Mouse (Mus musculus) adrenal gland (tissue): Measurements from ENCODE around the gene Ndufa11.

Source experiments
- intact Hi-C: fragments of 180-260 bp; cut with DNase I; formaldehyde crosslinking; loops from one replicate; pipeline ENCODE4 v1.15.1; 2025
- long read RNA-seq, 2 experiments: library from polyadenylated mRNA; unstranded; transcript quantifications; one replicate each; pipeline ENCODE4 v2.0.0; 2020; ENCODE audit warnings: borderline replicate concordance in 1 of 2; ENCODE audit not compliant: insufficient replicate concordance in 1 of 2

The Ndufa11 gene
- long read RNA-seq, experiment 1, transcript Ndufa11-204 (4 exons, 493 nt): minor isoform, 18 of 365 reads
- long read RNA-seq, experiment 1, transcript Ndufa11-201 (4 exons, 545 nt): major isoform, 334 of 365 reads
- long read RNA-seq, experiment 1, partial matches to known transcripts: 2 of 365 reads
- long read RNA-seq, experiment 1, other reads (novel, unspliced or antisense): 8 of 365 reads
- long read RNA-seq, experiment 2, transcript Ndufa11-201 (4 exons, 545 nt): major isoform, 322 of 353 reads
- long read RNA-seq, experiment 2, transcript Ndufa11-204 (4 exons, 493 nt): minor isoform, 16 of 353 reads
- long read RNA-seq, experiment 2, partial matches to known transcripts: 1 of 353 reads
- long read RNA-seq, experiment 2, other reads (novel, unspliced or antisense): 11 of 353 reads

DNA sequence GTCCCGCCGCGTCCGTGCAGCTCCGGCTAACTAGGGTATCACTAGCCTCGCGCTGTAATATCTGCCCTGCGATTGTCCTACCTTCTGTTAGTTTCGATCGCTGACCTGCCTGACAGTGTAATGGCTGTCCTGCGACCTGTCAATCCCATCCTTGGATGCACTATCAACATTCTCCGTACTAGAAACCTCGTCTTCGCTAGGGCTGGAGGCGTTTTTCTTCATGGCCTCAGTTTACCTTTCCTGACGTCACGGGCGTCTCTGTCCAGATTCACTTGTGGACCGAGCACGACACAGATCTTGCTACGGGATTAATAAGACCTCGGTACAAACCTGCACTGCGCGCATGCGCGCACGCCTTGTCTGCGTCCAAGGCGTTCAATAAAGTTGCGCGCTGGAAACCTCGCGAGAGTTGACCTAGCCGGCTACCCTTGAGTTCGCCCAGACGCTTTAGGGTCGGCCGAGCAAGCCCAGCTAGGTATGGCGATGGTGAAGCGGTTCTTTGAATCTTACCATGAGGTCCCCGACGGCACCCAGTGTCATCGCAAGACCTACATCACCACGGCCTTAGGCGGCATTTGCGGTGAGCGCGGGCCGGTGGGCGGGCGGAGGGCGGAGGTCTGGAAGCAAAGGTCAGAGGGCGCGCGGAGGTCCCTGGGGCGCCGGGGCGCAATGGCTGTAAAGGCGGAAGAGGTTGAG lies at the start of gene Ndufa11, which contains the start of gene Vmac:
Gene Ndufa11 (plus strand): TSS at position 405 of the 696 bp plus-strand sequence.
Gene Vmac (minus strand): TSS at position 660 of the 696 bp plus-strand sequence.
- intact Hi-C loops: loop anchor here (5.0 kb wide), 1 partner anchor 40 kb away; the partner anchor contains the start of gene Nrtn

DNA sequence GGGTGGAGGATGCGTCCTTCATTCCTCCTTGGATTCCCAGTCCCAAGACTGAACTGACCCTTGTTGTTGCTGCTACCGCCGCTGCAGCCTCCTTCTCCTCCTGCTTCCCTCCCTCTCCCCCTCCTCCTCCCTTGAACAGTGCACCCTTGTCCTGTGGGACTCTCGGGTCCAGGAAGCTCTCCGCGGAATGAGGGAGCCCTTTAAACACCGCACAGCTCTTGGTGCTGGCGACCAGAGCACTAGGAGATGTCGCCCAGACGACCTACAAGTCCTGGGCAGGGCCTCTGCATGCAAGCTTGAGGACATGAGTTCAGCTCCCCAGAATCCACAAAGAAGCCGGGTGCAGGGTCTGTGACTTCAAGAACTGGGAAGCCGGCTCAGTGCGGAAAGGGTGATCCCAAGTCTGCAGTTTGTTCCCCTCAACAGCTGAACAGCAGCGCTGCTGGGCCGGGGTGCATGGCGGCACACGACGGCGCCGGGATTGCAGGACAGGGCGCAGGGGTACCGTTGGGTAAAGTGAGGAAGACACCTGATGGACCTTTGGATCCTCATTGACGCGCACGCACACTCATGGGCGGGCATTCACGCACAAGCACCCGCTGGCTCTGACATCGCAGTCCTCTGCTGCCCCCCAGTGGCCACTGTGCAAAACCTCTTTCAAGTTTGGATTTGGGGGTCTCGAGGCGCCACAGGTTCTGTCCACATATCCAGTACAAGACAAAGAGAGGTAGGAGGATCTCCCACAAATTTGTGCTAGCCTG lies 49.0 kb upstream of the Ndufa11 start:
- intact Hi-C loops: loop anchor here (5.0 to 10.0 kb wide), 3 partner anchors 56 to 314 kb away; partner anchors contain the start of gene Rpl36

DNA sequence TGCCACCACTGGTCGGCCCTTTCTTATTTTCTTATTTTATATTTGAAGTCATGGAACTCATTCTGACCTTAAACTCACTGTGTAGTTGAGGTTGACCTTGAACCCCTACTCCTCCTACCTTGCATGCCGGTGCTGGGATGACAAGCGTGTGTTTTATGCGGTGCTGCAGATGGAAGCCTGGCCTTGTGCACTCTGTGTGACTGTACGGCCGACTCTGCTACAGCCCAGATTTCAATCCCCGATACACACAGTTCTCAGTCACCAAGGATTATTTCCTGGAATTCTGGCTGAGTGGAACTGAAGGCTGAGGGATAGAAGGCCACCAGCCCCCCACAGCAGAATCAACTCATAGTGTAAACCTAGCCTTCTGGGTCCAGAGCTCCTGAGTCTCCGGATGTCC lies 47.8 kb upstream of the Ndufa11 start:
- intact Hi-C loops: loop anchor here (5.0 to 10.0 kb wide), 3 partner anchors 57 to 315 kb away; partner anchors contain the start of gene Rpl36

DNA sequence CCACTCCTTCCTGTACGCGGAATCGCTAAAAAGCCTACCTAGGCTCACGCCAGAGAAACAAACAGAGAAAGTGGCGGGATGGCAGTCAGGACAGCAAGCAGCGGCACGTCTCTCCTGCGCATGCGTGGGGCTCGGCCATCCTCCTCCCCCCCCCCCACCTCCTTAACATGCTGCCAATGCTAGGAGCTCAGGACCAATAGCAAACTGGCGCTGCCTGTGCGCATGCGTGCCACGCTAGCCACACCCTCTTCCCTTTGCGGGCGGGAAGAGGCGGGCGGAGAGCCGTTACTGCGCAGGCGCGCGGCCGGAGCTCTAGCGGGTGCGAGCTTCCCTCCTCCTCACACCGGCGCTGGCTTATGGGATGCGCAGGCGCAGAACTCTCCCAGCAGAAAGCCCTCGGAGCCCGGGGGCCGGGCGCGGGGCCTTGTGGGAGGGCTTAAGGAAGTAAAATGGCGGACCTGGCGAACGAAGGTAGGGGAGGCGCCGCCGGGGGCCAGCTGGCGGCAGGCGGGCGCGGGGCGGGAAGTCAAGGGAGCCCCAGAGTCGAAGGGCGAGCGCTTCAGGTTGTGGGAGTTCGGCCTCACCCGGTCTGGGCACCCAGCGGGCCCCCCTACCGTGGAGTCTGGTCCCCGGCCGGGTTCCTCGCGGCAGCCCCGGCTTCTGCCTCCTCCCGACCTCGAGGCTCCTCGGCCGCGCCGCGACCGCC lies 44.5 kb upstream of the Ndufa11 start, which contains the start of gene Ranbp3:
Gene Ranbp3 (plus strand): TSS at position 354 of the 706 bp plus-strand sequence.
- intact Hi-C loops: no loop called here

DNA sequence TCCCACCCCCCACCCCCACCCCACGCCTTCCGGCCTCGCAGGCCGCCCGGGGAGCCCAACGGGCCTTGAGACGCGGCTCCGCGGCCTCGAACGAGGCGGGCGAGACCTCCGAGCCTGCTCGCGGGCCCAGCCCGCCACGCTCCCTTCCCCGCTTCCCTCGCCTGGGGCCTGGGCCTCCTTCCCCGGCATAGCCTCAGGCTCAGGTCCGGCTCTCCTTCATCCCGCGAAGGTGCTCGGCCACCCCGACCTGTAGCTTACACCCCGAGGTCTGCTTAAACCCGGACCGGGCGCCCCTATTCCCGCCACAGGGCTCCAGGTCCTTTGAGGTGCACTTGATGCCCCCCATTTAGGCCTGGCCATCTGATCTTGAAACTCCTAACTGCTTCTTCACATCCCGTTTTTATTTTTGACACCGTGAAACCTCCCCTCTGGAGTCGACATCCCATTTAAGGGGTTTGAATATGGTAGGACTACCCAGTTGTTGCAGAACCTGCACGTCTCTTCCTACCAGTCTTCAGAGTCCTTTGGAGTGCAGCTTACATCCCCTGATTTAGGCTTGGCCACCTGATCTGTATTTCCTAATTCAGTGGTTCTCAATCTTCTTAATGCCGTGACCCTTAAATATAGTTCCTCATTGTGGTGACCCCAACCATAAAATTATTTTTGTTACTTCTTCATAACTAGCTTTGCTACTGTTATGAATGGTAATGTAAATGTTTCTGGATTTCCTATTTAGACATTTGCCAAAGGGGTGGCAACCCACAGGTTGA lies 43.7 kb upstream of the Ndufa11 start:
- intact Hi-C loops: no loop called here

DNA sequence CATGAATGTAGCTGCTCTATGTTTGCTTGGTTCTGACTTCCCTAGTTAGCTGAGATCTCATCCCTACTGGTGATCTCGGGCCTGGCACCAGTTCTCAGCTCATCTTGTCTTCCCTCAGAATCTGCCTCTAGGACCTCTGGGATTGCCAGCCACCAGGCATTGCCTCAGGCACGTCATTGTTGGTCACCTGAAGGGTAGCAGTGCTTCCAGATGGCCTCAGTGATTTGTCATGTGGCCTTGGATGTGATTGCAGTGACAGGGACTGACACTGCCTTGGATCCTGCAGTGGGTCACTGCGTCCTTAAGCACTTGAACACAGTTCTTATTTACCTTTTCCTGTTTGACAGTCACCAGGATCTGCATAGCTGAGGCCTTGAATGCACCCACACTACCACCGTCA lies 35.8 kb upstream of the Ndufa11 start:
- intact Hi-C loops: loop anchor here (5.0 kb wide), 1 partner anchor 76 kb away; the partner anchor contains the start of gene Nrtn

DNA sequence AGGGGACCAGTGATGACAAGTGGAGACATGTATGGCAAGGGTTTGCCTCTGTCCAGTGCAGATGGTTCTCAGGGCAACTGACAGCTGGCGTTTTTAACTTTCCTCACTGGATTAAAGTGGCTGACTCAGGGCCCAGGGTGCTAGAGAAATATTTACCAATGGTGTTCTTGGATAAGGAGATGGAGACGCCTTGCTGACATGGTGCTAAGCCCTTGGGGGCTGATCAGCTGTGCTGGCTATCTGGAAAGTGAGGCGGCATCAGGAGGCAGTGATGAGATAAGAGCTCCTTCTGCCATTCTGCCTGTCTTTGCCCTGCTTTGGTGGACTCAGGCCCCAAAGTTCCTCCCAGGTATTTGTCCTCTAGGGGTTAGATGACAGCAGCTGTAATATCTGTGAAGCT lies 34.7 kb upstream of the Ndufa11 start:
- intact Hi-C loops: loop anchor here (5.0 kb wide), 1 partner anchor 74 kb away; the partner anchor contains the start of gene Nrtn

DNA sequence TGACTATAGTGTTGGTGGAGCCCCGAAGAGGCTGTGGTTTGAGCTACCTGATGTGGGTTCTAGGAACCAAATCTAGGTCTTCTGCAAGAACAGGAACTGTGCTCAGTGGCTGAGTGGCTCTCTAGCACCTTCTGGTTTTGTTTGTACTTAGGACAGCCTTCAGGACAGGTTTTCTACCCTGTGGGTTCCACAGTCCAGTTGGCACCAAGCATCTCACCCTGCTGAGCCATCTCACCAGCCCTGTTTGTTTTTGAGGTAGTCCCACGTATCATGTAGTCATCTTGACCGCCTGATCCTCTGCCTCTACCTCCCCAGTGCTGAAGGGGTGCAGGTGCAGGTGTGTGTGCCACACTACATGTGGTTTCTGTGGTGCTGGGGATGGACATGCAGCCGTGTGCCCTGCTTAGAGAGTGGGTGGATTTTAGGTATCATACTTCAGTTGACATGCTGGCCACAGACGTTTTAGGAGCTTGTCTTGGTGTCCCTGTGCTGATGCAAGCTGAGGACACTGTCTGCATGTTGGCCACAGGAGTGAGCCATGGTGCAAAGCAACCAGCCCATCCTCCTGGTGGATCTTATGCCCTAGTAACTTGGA lies 33.9 kb upstream of the Ndufa11 start:
- intact Hi-C loops: loop anchor here (5.0 kb wide), 1 partner anchor 74 kb away; the partner anchor contains the start of gene Nrtn

DNA sequence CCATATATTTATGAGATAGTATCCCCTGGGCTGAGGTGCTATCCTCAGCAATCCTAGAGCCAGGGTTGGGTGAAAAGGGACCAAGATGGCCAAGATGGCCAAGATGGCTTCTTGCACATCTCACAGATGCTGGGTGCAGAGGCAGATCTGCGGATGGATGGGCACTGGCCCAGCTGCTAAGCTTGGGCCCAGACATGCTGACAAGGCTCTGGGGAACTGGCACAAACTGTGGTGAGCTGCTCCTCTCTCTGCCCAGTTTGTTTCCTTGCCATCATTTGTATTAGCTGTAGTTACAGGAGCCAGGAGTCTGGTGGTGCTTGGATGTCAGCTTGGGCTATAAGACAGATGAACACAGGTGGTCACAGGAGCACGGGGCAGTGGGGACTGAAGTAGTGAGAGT lies 32.9 kb upstream of the Ndufa11 start:
- intact Hi-C loops: loop anchor here (5.0 kb wide), 1 partner anchor 73 kb away; the partner anchor contains the start of gene Nrtn

DNA sequence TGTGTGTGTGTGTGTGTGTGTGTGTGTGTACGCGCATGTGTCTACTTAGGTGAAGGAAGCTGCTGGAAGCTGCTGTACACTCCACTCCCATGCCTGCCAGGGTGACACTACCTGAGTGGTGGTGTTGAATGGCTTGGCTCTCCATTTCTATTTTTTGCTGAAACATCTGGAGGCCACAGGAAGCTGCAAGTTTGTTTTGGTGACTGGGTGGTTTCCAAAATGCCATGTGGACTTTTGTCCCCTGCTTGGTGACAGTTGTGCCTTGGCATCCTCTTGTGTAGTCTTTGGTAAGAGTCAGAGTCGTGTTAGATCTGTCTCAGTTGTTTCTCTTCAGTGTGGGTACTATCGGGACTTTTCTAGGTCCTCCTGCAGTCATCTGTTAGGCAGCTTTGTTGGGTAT lies 30.8 kb upstream of the Ndufa11 start:
- intact Hi-C loops: no loop called here

DNA sequence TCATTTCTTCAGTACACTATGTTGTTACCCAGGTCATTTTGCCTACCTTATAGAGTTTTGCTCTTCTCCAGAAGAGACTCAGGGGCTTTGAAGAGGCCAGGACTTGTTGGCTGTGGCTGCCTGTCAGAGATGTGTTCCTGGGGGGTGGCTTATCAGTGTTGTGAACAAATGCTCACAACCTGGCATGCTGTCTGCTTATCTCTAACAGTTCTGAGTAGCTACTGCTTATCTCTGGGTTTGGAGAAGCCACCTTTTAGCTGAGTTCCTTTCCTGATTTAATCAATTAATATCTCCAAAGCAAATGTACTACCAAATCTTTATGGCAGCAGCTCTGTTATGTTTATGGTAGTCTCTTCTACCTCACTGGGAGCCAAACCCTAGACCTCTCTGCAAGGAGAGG lies 29.5 kb upstream of the Ndufa11 start:
- intact Hi-C loops: no loop called here

DNA sequence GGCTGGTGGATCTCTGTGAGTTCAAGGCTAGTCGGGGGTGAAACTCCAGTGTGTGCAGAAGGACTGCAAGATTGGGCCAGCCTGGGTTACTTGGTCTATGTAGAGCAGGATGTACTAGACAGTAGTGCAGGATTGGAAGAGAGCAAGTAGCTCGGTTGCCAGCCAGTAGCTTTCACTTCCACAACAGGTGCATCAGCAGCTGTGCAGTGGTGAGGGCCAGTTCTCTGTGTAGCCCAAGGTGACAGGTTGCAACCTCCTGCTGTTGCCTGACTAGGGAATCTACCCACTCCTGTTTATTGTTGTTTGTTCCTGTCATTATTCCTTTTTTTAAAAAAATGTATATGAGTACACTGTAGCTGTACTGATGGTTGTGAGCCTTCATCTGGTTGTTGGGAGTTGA lies 28.9 kb upstream of the Ndufa11 start:
- intact Hi-C loops: no loop called here

DNA sequence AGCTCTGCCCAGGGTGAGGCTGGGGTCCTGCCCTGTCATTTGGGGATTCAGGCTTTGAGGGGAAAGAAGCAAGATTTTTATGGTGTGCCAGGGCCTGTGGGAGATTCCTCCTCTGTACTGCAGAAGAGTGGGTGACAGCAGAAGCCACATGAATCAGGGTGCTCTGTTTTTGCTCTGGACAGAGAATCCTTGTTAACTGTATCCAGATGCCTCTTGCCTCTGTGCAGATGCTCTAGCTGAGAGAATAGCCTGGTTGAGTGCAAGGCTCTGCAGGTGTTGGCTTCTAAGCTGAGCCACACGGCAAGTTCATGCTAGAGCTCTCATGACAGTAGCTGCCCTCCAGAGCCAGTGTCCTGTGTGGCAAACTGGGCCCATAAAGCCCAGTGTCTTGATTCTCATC lies 24.2 kb upstream of the Ndufa11 start:
- intact Hi-C loops: no loop called here

DNA sequence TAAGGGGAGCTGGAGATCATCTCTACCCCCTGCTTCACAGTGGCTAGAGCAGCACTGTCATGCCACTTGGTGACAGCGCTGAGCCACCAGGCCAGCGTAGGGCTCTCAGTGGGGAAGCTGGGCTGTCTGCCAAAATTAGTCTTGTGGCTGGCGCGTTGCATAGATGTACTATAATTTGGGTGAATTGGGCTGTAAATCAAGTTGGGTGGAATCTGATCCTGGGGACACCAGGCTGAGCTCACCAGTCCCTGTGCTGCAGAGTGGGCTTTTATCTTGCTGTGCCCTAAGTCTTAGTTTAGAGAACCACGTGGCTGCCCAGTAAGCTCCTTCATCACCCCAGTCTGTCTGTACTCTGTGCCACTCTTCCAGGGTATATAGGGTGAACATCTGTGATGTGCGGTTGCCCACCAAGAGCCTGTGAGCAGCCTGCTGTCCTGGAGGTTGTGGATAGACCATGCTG lies 23.7 kb upstream of the Ndufa11 start:
- intact Hi-C loops: no loop called here

DNA sequence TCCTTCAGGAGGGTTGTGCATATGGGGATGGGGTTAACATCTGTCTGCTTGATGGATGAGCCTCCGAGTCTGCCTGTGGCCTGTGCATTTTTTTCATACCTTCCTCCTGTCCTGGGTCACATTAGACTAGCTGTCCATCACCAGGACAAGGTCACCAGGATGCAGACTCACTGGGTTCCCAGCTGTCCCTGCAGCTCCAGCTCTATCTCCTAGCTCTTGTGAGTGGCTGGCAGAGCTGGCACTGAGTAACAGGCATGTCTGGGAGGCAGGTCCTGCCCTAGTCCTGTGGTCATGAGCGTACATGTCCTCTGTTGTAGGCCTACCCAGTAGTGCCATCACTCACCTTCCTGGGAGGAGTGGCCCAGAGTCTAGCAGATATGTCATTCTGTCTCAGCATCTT lies 17.1 kb upstream of the Ndufa11 start:
- intact Hi-C loops: no loop called here

DNA sequence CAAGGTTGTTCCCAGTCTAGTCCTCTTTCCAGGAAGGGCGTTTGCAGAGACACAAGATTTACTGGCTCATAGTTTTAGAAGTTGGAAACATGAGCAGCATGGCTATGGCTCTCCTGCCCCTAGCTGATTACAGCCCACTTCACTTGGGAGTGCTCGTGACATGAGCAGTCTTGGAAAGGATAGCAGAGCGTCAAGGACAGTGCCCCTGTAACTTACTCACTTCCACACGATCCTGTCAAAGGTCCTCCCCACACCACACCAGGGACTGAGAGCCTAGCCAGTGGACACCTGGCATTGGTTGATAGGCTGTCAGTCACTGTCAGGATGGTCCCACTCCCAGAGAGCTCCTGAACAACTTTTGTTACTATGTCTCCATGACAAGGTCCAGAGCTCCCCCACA lies 14.5 kb upstream of the Ndufa11 start:
- intact Hi-C loops: no loop called here

DNA sequence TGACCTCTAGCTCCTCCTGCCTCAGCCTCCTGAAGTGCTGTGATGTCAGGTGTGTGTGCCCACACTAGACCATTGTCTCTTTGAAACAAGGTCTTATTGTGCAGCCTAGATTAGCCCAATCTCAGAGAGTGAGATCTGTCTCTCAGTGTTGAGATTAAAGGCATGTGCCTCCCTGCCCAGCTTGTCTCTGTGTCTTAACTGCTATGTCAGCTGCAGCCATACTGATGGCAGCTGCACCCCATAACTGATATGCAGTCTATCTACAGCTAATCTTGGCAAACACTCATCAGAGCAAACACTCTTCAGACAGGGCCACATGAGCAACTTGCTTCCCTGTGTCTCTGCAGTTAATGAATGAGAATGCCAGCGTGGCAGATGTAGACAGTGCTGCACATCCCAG lies 11.1 kb upstream of the Ndufa11 start:
- intact Hi-C loops: no loop called here

DNA sequence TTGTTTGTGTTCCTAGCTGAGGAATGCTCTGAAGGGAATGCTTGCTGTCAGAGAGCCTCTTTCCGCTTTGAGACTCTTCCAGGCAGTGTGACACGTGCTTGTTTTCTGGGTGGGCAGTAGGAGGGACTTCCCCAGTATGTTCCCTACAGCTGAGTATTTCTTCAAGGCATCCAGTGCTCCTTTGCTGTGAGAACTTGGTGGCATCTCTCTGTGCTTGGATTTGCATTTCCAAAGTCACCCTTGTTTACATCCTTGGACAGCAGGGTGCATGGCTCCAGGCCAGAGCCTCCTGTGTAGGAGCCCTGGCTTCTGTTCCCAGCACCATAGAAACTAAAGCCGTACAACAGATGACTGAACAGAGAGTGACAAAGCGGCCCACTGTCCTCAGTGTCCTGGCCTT lies 8.9 kb upstream of the Ndufa11 start:
- intact Hi-C loops: no loop called here

DNA sequence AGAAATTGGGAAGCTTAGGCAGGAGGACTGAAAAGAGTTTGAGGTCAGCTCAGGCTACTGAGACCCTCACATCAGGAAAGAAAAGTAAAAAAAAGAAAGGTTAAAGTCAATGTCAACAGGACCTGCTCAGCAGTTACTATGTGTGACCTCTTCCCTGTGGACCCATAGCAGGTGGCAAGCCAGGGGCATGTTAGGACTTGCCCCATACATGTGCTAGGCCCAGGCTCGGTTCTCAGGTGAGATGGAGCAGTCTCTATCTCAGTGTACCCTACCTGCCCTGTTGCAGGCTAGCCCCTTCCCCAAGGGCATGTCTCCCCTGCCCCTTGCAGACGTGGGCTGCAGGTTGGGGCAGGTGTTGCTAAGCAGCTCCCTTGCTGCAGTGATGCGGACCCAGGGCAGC lies 7.9 kb upstream of the Ndufa11 start:
- intact Hi-C loops: loop anchor here (5.0 kb wide), 1 partner anchor 32 kb away; no protein-coding TSS in a partner anchor
